Mouse (Mus musculus) E14TG2a.4 (cell line): ENCODE measurements around the gene Hmmr.

Experiments
- H3K27me3 ChIP-seq: 2 replicates; pipeline ENCODE4 v1.6.1; 2014; ENCODE audit warnings: low read length, control low read depth; ENCODE audit not compliant: insufficient read depth
- H3K36me3 ChIP-seq: 2 replicates; pipeline ENCODE4 v1.6.1; 2014; ENCODE audit warnings: low read length, control low read depth; ENCODE audit not compliant: insufficient read depth
- H3K4me1 ChIP-seq: replicated peaks from 2 replicates; pipeline ENCODE4 v1.6.1; 2014; ENCODE audit warnings: low read depth, low read length, control low read depth
- H3K4me3 ChIP-seq: replicated peaks from 2 replicates; pipeline ENCODE4 v1.5.1; 2014; ENCODE audit warnings: mild to moderate bottlenecking, low read length
- H3K9me3 ChIP-seq: 2 replicates; pipeline ENCODE4 v1.6.1; 2014; ENCODE audit warnings: low read length, control low read depth
- CTCF ChIP-seq: conservative IDR thresholded peaks from 2 replicates; pipeline ENCODE4 v1.5.1; 2014; ENCODE audit warnings: low read length
- NANOG ChIP-seq: IDR thresholded peaks from 2 replicates; pipeline ENCODE4 v1.6.1; 2014; ENCODE audit warnings: borderline replicate concordance, low read length, mixed read lengths
- POU5F1 ChIP-seq: IDR thresholded peaks from 2 replicates; pipeline ENCODE4 v1.6.1; 2014; ENCODE audit warnings: low read length, borderline replicate concordance

Gene Hmmr

DNA sequence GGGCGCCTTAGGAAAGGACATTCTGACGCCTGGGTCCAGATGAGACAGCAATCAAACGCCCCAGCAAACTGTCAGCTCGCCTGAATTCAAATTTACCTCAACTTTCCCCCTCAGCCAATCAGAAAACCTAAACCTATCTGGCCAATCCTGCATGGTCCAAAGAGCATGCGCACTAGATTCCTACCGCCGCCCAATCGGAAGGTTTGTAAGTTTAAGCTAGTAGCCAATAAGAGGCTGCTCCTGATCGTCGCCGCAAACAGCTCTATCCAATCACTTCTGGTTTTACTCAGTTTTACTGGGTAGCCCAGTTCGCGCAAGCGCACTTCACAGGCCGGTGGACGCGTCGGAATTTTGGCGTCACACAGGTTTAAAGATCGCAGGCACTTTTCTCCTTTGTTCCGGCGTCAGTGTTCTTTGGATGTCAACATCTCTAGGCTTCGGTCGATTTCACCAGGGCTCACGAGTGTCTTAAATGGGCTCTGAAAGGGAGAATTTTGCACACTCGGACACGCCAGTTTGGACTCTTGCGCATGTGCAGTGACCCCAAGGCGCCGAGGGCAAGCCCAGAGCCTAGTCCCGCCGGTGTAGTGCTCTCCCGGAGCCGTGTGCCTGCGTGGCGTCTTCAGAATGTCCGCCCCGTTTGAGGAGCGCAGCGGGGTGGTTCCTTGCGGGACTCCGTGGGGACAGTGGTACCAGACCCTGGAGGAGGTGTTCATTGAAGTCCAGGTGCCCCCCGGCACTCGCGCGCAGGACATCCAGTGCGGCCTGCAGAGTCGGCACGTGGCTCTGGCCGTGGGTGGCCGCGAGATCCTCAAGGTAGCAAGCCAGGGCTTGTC lies at the start of gene Hmmr, which contains the start of gene Nudcd2:
Gene Hmmr, minus strand, starts transcription at position 84 of the 836 bp plus-strand sequence.
Gene Nudcd2, plus strand, starts transcription at position 329 of the 836 bp plus-strand sequence.
- H3K27me3 ChIP-seq = no peaks in the 10 kb centered on the region
- peak within 1 kb of the TSS; percentile 96 for H3K4me3 ChIP-seq
- H3K4me1 ChIP-seq = peaks cover 56% of the 10 kb centered on the region
- TF ChIP-seq CTCF (no peak), NANOG (no peak; the same call in 1 of the 2 replicates), POU5F1 (no peak)
- H3K9me3 ChIP-seq = no peaks in the 10 kb centered on the region
- H3K36me3 ChIP-seq = peaks cover 72% of the 10 kb centered on the region

GRCm38 (mm10) chr11:40781857-40782256 lies 48.6 kb upstream of the Hmmr start:
- Histone ChIP-seq H3K27me3 (no peaks in the 10 kb centered on the region), H3K9me3 (no peaks in the 10 kb centered on the region), H3K36me3 (no peaks in the 10 kb centered on the region), H3K4me3 (no peak overlapping the region), H3K4me1 (no peaks in the 10 kb centered on the region)
- TF ChIP-seq NANOG = no peak
- TF ChIP-seq CTCF = no peak
- TF ChIP-seq POU5F1 = no peak

GRCm38 (mm10) chr11:40775315-40776269 lies 42.4 kb upstream of the Hmmr start:
- no peaks in the 10 kb centered on the region for H3K36me3 ChIP-seq
- H3K27me3 ChIP-seq = no peaks in the 10 kb centered on the region
- TF ChIP-seq POU5F1 (no peak), CTCF (peak; percentile 84), NANOG (no peak)
- H3K4me1 ChIP-seq = peaks cover 1% of the 10 kb centered on the region; the same call in 1 of the 2 replicates
- H3K4me3 ChIP-seq = no peak overlapping the region
- H3K9me3 ChIP-seq = no peaks in the 10 kb centered on the region

GRCm38 (mm10) chr11:40764690-40765089 lies 31.5 kb upstream of the Hmmr start:
- TF ChIP-seq POU5F1 (no peak), CTCF (no peak), NANOG (no peak)
- H3K27me3 ChIP-seq = no peaks in the 10 kb centered on the region
- no peaks in the 10 kb centered on the region for H3K9me3 ChIP-seq
- H3K4me1 ChIP-seq = peaks cover 11% of the 10 kb centered on the region; the same call in 1 of the 2 replicates
- no peak overlapping the region for H3K4me3 ChIP-seq
- H3K36me3 ChIP-seq = no peaks in the 10 kb centered on the region

DNA sequence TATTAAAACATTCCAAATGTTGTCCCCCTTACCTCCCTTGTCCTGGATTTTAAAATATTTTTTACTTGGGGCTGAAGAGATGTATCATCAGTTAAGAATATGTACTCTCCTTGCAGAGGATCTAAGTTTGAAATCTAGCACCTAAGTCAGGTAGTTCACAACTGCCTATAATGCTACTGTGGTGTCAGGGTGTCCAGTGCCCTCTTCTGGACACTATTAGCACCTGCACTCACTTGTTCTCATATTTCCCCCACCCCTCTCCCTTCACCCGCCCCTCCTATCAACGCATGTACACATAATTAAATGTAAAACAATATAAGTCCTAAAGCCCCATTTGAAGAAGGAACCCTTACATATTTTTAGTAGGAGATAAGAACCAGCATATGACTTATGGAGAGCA lies 30.2 kb upstream of the Hmmr start:
- no peaks in the 10 kb centered on the region for H3K36me3 ChIP-seq
- H3K4me3 ChIP-seq = no peak overlapping the region
- H3K9me3 ChIP-seq = no peaks in the 10 kb centered on the region
- H3K27me3 ChIP-seq = no peaks in the 10 kb centered on the region
- peaks cover 4% of the 10 kb centered on the region; the same call in 1 of the 2 replicates for H3K4me1 ChIP-seq
- TF ChIP-seq NANOG (no peak), CTCF (peak; percentile 40)

GRCm38 (mm10) chr11:40759896-40760295 lies 26.7 kb upstream of the Hmmr start:
- H3K36me3 ChIP-seq = no peaks in the 10 kb centered on the region
- no peak overlapping the region for H3K4me3 ChIP-seq
- no peak for TF ChIP-seq NANOG
- TF ChIP-seq POU5F1 = no peak
- H3K9me3 ChIP-seq = no peaks in the 10 kb centered on the region
- peaks cover 17% of the 10 kb centered on the region for H3K4me1 ChIP-seq
- no peaks in the 10 kb centered on the region for H3K27me3 ChIP-seq

GRCm38 (mm10) chr11:40755968-40756367 lies 22.7 kb upstream of the Hmmr start:
- Histone ChIP-seq H3K36me3 (peaks cover 34% of the 10 kb centered on the region), H3K4me3 (peak overlapping the region; percentile 97), H3K27me3 (no peaks in the 10 kb centered on the region), H3K9me3 (no peaks in the 10 kb centered on the region), H3K4me1 (peaks cover 38% of the 10 kb centered on the region)
- TF ChIP-seq NANOG (no peak), POU5F1 (no peak), CTCF (no peak)

DNA sequence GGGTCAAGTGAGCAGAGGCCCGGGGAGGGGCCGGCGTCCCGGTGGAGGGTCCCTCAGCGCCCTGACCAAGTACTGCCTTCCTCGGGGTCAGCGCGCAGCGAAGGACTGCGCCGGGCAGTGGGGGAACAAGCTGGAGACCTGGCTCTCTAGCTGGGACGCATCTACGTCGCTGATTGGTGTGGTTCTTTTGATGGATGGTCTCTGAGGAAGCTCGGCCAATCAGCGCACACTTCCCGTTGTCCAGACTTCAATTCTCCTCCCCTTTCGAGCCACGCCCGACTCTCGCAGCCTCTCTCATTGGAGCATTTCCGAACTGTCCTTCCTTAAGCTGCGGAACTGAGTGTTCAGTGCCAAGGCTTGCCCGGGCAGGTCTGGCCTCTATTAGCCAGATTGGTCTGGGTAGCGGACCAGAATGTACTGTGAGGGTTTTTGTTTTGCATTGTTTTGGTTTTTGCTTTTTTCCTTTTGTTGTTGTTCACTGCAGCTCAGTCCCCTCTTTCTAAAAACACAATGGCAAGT lies 21.9 kb upstream of the Hmmr start, which contains the start of gene Ccng1:
Gene Ccng1, minus strand, starts transcription at position 203 of the 519 bp plus-strand sequence.
- H3K4me3 ChIP-seq = peak within 1 kb of the TSS; percentile 97
- no peaks in the 10 kb centered on the region for H3K9me3 ChIP-seq
- peaks cover 38% of the 10 kb centered on the region for H3K4me1 ChIP-seq
- H3K36me3 ChIP-seq = peaks cover 42% of the 10 kb centered on the region
- TF ChIP-seq CTCF = no peak
- TF ChIP-seq NANOG = no peak
- TF ChIP-seq POU5F1 = no peak
- no peaks in the 10 kb centered on the region for H3K27me3 ChIP-seq
